Mouse (Mus musculus): Measurements from ENCODE around the gene Clock. TPM values are rescaled to one million over a fixed set of nuclear protein-coding genes. Genes with fewer than 3 reads are reported as not detected.

Gene Clock
- total and polyA plus RNA-seq, 2 experiments from 2014 or later: 8.2 to 29.3 TPM

GRCm38 (mm10) chr5:76179171-76179570 is 125.4 kb downstream of the Clock start:
- TF ChIP-seq EP300 (IDR thresholded peaks at IDR 0.05; ENCODE audit: low read depth): no peak
- no peak for TF ChIP-seq CTCF (IDR thresholded peaks at IDR 0.05; ENCODE audit: low read depth)
- no peak overlapping the region for H3K9ac ChIP-seq (replicated peaks; ENCODE audit: low read depth, low read length)
- H3K27ac ChIP-seq (ENCODE audit: low read depth): no peak overlapping the region
- no peaks in the 10 kb centered on the region for H3K9me3 ChIP-seq (replicated peaks; ENCODE audit: control insufficient read depth, low read length)
- no peaks in the 10 kb centered on the region for H3K36me3 ChIP-seq (replicated peaks; ENCODE audit: control insufficient read depth, insufficient read depth, low read length)
- H3K4me3 ChIP-seq (ENCODE audit: low read depth, low read length): no peak overlapping the region
- ATAC-seq (ENCODE audit: insufficient read depth, low read depth) (no peak), DNase-seq (ENCODE audit: low spot score) (no peak)
- no peaks in the 10 kb centered on the region for H3K27me3 ChIP-seq (ENCODE audit: control insufficient read depth, insufficient read depth, low read length)
- H3K4me2 ChIP-seq (ENCODE audit: low read depth, low read length): no peak overlapping the region
- 95% methylated on average over 5 of the region's 5 CpGs for WGBS
- H3K4me1 ChIP-seq (ENCODE audit: control insufficient read depth, insufficient read depth): no peaks in the 10 kb centered on the region

GRCm38 (mm10) chr5:76177664-76178063 is 126.9 kb downstream of the Clock start:
- DNase-seq (ENCODE audit: low spot score): no peak
- Histone ChIP-seq H3K36me3 (replicated peaks; ENCODE audit: control insufficient read depth, insufficient read depth, low read length) (no peaks in the 10 kb centered on the region), H3K27me3 (ENCODE audit: control insufficient read depth, insufficient read depth, low read length) (no peaks in the 10 kb centered on the region), H3K9me3 (replicated peaks; ENCODE audit: control insufficient read depth, low read length) (no peaks in the 10 kb centered on the region), H3K9ac (replicated peaks; ENCODE audit: low read depth, low read length) (no peak overlapping the region), H3K4me2 (ENCODE audit: low read depth, low read length) (no peak overlapping the region), H3K27ac (ENCODE audit: low read depth) (no peak overlapping the region), H3K4me3 (ENCODE audit: low read depth, low read length) (no peak overlapping the region), H3K4me1 (ENCODE audit: control insufficient read depth, insufficient read depth) (no peaks in the 10 kb centered on the region)
- no peak for ATAC-seq (ENCODE audit: insufficient read depth, low read depth)
- TF ChIP-seq CTCF (IDR thresholded peaks at IDR 0.05; ENCODE audit: low read depth) (no peak), EP300 (IDR thresholded peaks at IDR 0.05; ENCODE audit: low read depth) (no peak)
- WGBS: 80% methylated on average over 7 of the region's 7 CpGs

GRCm38 (mm10) chr5:76176841-76177240 is 127.8 kb downstream of the Clock start:
- H3K36me3 ChIP-seq (replicated peaks; ENCODE audit: control insufficient read depth, insufficient read depth, low read length): no peaks in the 10 kb centered on the region
- H3K9me3 ChIP-seq (replicated peaks; ENCODE audit: control insufficient read depth, low read length): no peaks in the 10 kb centered on the region
- DNase-seq (ENCODE audit: low spot score): no peak
- ATAC-seq (ENCODE audit: insufficient read depth, low read depth): peak; percentile 62; the same call in 1 of the 2 replicates
- H3K9ac ChIP-seq (replicated peaks; ENCODE audit: low read depth, low read length): no peak overlapping the region
- no peak overlapping the region for H3K4me3 ChIP-seq (ENCODE audit: low read depth, low read length)
- no peaks in the 10 kb centered on the region for H3K27me3 ChIP-seq (ENCODE audit: control insufficient read depth, insufficient read depth, low read length)
- no peaks in the 10 kb centered on the region for H3K4me1 ChIP-seq (ENCODE audit: control insufficient read depth, insufficient read depth)
- H3K27ac ChIP-seq (ENCODE audit: low read depth): 0 out of 2 replicates have a peak overlapping the region, but pooled peaks have one; percentile 16
- TF ChIP-seq EP300 (IDR thresholded peaks at IDR 0.05; ENCODE audit: low read depth): no peak
- TF ChIP-seq CTCF (IDR thresholded peaks at IDR 0.05; ENCODE audit: low read depth): no peak
- no peak overlapping the region; the same call in 1 of the 2 replicates for H3K4me2 ChIP-seq (ENCODE audit: low read depth, low read length)
- WGBS: 58% methylated on average over 11 of the region's 11 CpGs

- Histone ChIP-seq H3K4me3 (ENCODE audit: low read depth, low read length) (no peak overlapping the region), H3K4me2 (ENCODE audit: low read depth, low read length) (no peak overlapping the region; the same call in 1 of the 2 replicates), H3K27me3 (ENCODE audit: control insufficient read depth, insufficient read depth, low read length) (no peaks in the 10 kb centered on the region), H3K9ac (replicated peaks; ENCODE audit: low read depth, low read length) (no peak overlapping the region), H3K27ac (ENCODE audit: low read depth) (0 out of 2 replicates have a peak overlapping the region, but pooled peaks have one; percentile 16), H3K36me3 (replicated peaks; ENCODE audit: control insufficient read depth, insufficient read depth, low read length) (no peaks in the 10 kb centered on the region), H3K4me1 (ENCODE audit: control insufficient read depth, insufficient read depth) (no peaks in the 10 kb centered on the region), H3K9me3 (replicated peaks; ENCODE audit: control insufficient read depth, low read length) (no peaks in the 10 kb centered on the region)
- WGBS: 23% methylated on average over 3 of the region's 3 CpGs
- DNase-seq (ENCODE audit: low spot score) (peak; percentile 55), ATAC-seq (ENCODE audit: insufficient read depth, low read depth) (no peak)
- TF ChIP-seq CTCF (IDR thresholded peaks at IDR 0.05; ENCODE audit: low read depth) (no peak), EP300 (IDR thresholded peaks at IDR 0.05; ENCODE audit: low read depth) (no peak)
These were observed 128.2 kb downstream of the Clock start for GRCm38 (mm10) chr5:76176411-76176810.

- Histone ChIP-seq H3K36me3 (replicated peaks; ENCODE audit: control insufficient read depth, insufficient read depth, low read length) (no peaks in the 10 kb centered on the region), H3K4me1 (ENCODE audit: control insufficient read depth, insufficient read depth) (no peaks in the 10 kb centered on the region), H3K4me2 (ENCODE audit: low read depth, low read length) (no peak overlapping the region), H3K9me3 (replicated peaks; ENCODE audit: control insufficient read depth, low read length) (no peaks in the 10 kb centered on the region), H3K9ac (replicated peaks; ENCODE audit: low read depth, low read length) (no peak overlapping the region), H3K4me3 (ENCODE audit: low read depth, low read length) (no peak overlapping the region), H3K27ac (ENCODE audit: low read depth) (no peak overlapping the region), H3K27me3 (ENCODE audit: control insufficient read depth, insufficient read depth, low read length) (no peaks in the 10 kb centered on the region)
- ATAC-seq (ENCODE audit: insufficient read depth, low read depth): no peak
- no peak for TF ChIP-seq EP300 (IDR thresholded peaks at IDR 0.05; ENCODE audit: low read depth)
- TF ChIP-seq CTCF (IDR thresholded peaks at IDR 0.05; ENCODE audit: low read depth): no peak
- DNase-seq (ENCODE audit: low spot score): no peak
- 85% methylated on average over 4 of the region's 4 CpGs for WGBS
These were observed 129.5 kb downstream of the Clock start for GRCm38 (mm10) chr5:76175051-76175450.

- no peak overlapping the region for H3K27ac ChIP-seq (ENCODE audit: low read depth)
- H3K4me3 ChIP-seq (ENCODE audit: low read depth, low read length): no peak overlapping the region
- ATAC-seq (ENCODE audit: insufficient read depth, low read depth) (no peak), DNase-seq (ENCODE audit: low spot score) (no peak)
- H3K4me1 ChIP-seq (ENCODE audit: control insufficient read depth, insufficient read depth): no peaks in the 10 kb centered on the region
- no peak overlapping the region for H3K4me2 ChIP-seq (ENCODE audit: low read depth, low read length)
- TF ChIP-seq CTCF (IDR thresholded peaks at IDR 0.05; ENCODE audit: low read depth) (no peak), EP300 (IDR thresholded peaks at IDR 0.05; ENCODE audit: low read depth) (no peak)
- H3K9ac ChIP-seq (replicated peaks; ENCODE audit: low read depth, low read length): no peak overlapping the region
- H3K36me3 ChIP-seq (replicated peaks; ENCODE audit: control insufficient read depth, insufficient read depth, low read length): no peaks in the 10 kb centered on the region
- H3K27me3 ChIP-seq (ENCODE audit: control insufficient read depth, insufficient read depth, low read length): no peaks in the 10 kb centered on the region
- H3K9me3 ChIP-seq (replicated peaks; ENCODE audit: control insufficient read depth, low read length): no peaks in the 10 kb centered on the region
These were observed 133.6 kb downstream of the Clock start for GRCm38 (mm10) chr5:76171039-76171438.
